Comparison of ENCODE assay signal across 29 mouse cellular contexts in genomic region chr19:24689531-24689930, GRCm38 (mm10). TPM values are rescaled to one million over a fixed set of nuclear protein-coding genes. Genes with fewer than 3 reads are reported as not detected.
DNase-seq lines count a peak whose midpoint lies in the region; ATAC-seq and TF ChIP-seq lines count a peak whose summit lies in the region.
"Had no signal": no experiment of that assay in that cellular context is flagged by ENCODE, and none has a peak within 500 bp of the region (broad histone marks: within the 10 kb centered on the region; RNA-seq: fewer than 3 reads in every experiment).

No protein-coding gene starts in this region.

- H3K79me2 ChIP-seq in liver, adult 2 months (ENCODE audit: control insufficient read depth, insufficient read depth, low read length): no peaks in the 10 kb centered on the region

- peak; percentile 52 for DNase-seq in kidney, adult 11 months
- DNase-seq in kidney, postnatal 10 days: no peak
- DNase-seq in kidney, adult 8-10 months: peak; percentile 61
- no peak for DNase-seq in kidney, postnatal 4 days
- peak; percentile 86 for DNase-seq in liver, adult 2 months (ENCODE audit: extremely low read depth, low read depth, low spot score)
- DNase-seq: adrenal gland, adult 2 months; adrenal gland, postnatal 14 days; cerebellum, adult 11 months; cerebellum, adult 2 months; cerebellum, adult 9-11 months; cerebellum, postnatal 25 days; gastrocnemius, postnatal 25 days; heart, adult 18-20 months; heart, postnatal 10 days; heart, postnatal 36 days had no signal

- no peak overlapping the region for H3K27ac ChIP-seq in liver, adult 2 months (replicated peaks; ENCODE audit: insufficient read depth, low read depth, low read length)
- no peak overlapping the region for H3K27ac ChIP-seq in liver, embryonic 12.5 days
- H3K27ac ChIP-seq: embryonic facial prominence, embryonic 12.5 days; embryonic facial prominence, embryonic 15.5 days; forebrain, embryonic 12.5 days; forebrain, embryonic 15.5 days; heart, embryonic 15.5 days; hindbrain, embryonic 10.5 days; hindbrain, embryonic 13.5 days had no signal

- no peaks in the 10 kb centered on the region for H3K9me3 ChIP-seq in liver, embryonic 12.5 days (replicated peaks)
- H3K9me3 ChIP-seq: embryonic facial prominence, embryonic 12.5 days; embryonic facial prominence, embryonic 15.5 days; forebrain, embryonic 12.5 days; forebrain, embryonic 15.5 days; G1E; heart, embryonic 12.5 days; heart, embryonic 15.5 days; hindbrain, embryonic 10.5 days; hindbrain, embryonic 13.5 days had no signal

- no peak for TF ChIP-seq POLR2A in liver, adult 2 months (IDR thresholded peaks at IDR 0.05; ENCODE audit: extremely low read depth, insufficient read depth, low read length)

- H3K9ac ChIP-seq in liver, adult 2 months (ENCODE audit: low read depth, low read length): no peak overlapping the region
- H3K9ac ChIP-seq in liver, embryonic 12.5 days: no peak overlapping the region
- H3K9ac ChIP-seq: embryonic facial prominence, embryonic 12.5 days; embryonic facial prominence, embryonic 15.5 days; forebrain, embryonic 12.5 days; forebrain, embryonic 15.5 days; heart, embryonic 12.5 days; heart, embryonic 15.5 days; hindbrain, embryonic 13.5 days had no signal

- H3K4me2 ChIP-seq in liver, embryonic 12.5 days: no peak overlapping the region
- H3K4me2 ChIP-seq: embryonic facial prominence, embryonic 12.5 days; embryonic facial prominence, embryonic 15.5 days; forebrain, embryonic 12.5 days; forebrain, embryonic 15.5 days; heart, embryonic 12.5 days; heart, embryonic 15.5 days; hindbrain, embryonic 13.5 days had no signal

- no peak for ATAC-seq in liver, embryonic 12.5 days
- ATAC-seq: forebrain, embryonic 15.5 days; hindbrain, embryonic 16.5 days; Patski had no signal

- H3K27me3 ChIP-seq in liver, adult 2 months (ENCODE audit: control insufficient read depth, insufficient read depth, low read length): no peaks in the 10 kb centered on the region
- no peaks in the 10 kb centered on the region for H3K27me3 ChIP-seq in liver, embryonic 12.5 days (replicated peaks)
- H3K27me3 ChIP-seq: CH12.LX; embryonic facial prominence, embryonic 12.5 days; embryonic facial prominence, embryonic 15.5 days; forebrain, embryonic 12.5 days; forebrain, embryonic 15.5 days; heart, embryonic 12.5 days; heart, embryonic 15.5 days; hindbrain, embryonic 13.5 days; Patski had no signal

- TF ChIP-seq CTCF in liver, adult 2 months (IDR thresholded peaks at IDR 0.05; ENCODE audit: low read depth, low read length): no peak

- H3K36me3 ChIP-seq in liver, adult 2 months (ENCODE audit: control insufficient read depth, insufficient read depth, low read length): no peaks in the 10 kb centered on the region
- H3K36me3 ChIP-seq in liver, embryonic 12.5 days: no peaks in the 10 kb centered on the region
- H3K36me3 ChIP-seq: embryonic facial prominence, embryonic 12.5 days; embryonic facial prominence, embryonic 15.5 days; forebrain, embryonic 12.5 days; forebrain, embryonic 15.5 days; G1E; heart, embryonic 12.5 days; hindbrain, embryonic 10.5 days; hindbrain, embryonic 13.5 days had no signal

- peaks cover 9% of the 10 kb centered on the region for H3K4me1 ChIP-seq in liver, adult 2 months (ENCODE audit: control insufficient read depth, insufficient read depth, low read length)
- H3K4me1 ChIP-seq in liver, embryonic 12.5 days: no peaks in the 10 kb centered on the region
- H3K4me1 ChIP-seq: embryonic facial prominence, embryonic 12.5 days; embryonic facial prominence, embryonic 15.5 days; forebrain, embryonic 12.5 days; forebrain, embryonic 15.5 days had no signal

- H3K4me3 ChIP-seq in liver, adult 2 months (ENCODE audit: insufficient read depth, low read depth, low read length): no peak overlapping the region
- H3K4me3 ChIP-seq in liver, embryonic 12.5 days: no peak overlapping the region
- H3K4me3 ChIP-seq: embryonic facial prominence, embryonic 12.5 days; embryonic facial prominence, embryonic 15.5 days; forebrain, embryonic 12.5 days; forebrain, embryonic 15.5 days; heart, embryonic 12.5 days; heart, embryonic 15.5 days; hindbrain, embryonic 10.5 days; hindbrain, embryonic 13.5 days had no signal

- WGBS in liver, adult 2 months: 78% methylated on average over 4 of the region's 4 CpGs
- WGBS in liver, embryonic 12.5 days (ENCODE audit: insufficient replicate concordance): 83% methylated on average over 4 of the region's 4 CpGs

RNA-seq across cellular contexts. Expression of gene Tmem252, which starts 15.7 kb away (rescaled TPM):
- total RNA-seq in liver, adult 2 months (2014; rRNA removed): under 0.01 TPM in 1 of 2 replicates, not detected in the other
- polyA plus RNA-seq in liver, adult 2 months (2012; rRNA removed): not detected in 2 replicates
- 0.25 and 0.32 TPM in 2 replicates for polyA plus RNA-seq in liver, embryonic 12.5 days (2016; fragmentation: Nextera tagmentation; extraction: Ambion mirVana)
- total RNA-seq: CH12.LX; common myeloid progenitor, adult 5-6 weeks had no signal
- polyA plus RNA-seq: G1E had no signal

Comparison
In these comparisons a context has a peak if more than half of its experiments do, and no peak if none do; other contexts are left out.
1. DNase-seq: peak in kidney, adult 11 months (single experiment), kidney, adult 8-10 months (2 of 2) and liver, adult 2 months (single experiment); none in kidney, postnatal 10 days (single experiment) and kidney, postnatal 4 days (0 of 2).